Mouse (Mus musculus) ovary, postnatal 10 days (tissue): ENCODE results near the gene Mcidas.

Experiments used
- DNase-seq: peaks from one replicate; pipeline ENCODE4 v3.0.0; 2022; ENCODE audit warnings: low spot score

The Mcidas gene

DNA sequence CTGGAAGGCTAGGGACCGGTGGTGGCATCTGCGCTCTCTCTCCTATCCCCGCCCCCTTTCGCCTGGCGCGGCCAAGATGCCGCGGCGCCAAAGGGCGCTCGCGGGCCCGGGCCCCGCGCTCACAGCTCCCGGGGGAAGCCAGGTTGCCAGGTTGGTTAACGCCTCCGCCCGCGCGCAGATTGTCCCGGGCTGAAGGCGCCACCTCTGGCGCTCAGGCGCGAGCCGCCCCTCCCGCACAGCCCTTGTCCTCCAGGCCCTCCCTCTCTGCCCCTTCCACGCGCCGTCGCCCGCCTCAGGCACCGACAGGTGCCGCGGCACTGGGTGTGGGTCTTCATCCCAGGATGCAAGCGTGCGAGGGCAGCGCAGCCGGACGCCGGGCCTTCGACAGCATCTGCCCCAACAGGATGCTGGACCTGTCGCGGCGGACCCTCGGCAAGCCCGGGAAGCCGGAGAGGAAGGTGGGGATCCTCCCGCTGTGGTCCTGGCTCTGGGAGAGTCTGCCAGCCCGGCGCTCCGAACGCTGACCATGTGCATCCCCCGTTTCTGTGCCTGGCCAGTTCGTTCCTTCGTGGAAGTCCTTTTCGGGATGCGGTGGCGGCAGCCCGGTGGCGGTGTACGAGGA lies at the start of gene Mcidas:
TSS of gene Mcidas (plus strand) at position 315 of the 622 bp plus-strand sequence.
- no peak for DNase-seq

DNA sequence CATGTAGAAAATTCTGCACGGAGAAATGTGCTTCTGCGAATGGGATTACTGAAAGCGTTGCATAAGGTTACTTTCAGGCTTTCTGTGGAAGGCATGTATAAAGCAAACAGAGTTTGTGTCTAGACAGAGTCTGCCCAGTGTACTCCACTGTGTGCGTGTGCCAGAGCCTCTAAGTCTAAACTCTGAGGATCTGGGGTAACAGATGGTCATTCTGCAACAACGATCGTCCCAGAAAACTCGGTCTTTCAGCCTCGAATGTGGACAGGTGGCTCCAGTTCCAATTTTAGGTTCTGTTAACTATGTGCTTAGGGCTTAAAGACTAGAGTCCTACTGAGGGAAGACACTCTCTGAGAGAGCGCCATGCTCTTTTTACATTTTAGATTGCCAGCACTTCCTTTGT lies 48.3 kb upstream of the Mcidas start:
- no peak for DNase-seq

- no peak for DNase-seq
Observed at GRCm38 (mm10) chr13:112945900-112946299, 47.7 kb upstream of the Mcidas start.

DNA sequence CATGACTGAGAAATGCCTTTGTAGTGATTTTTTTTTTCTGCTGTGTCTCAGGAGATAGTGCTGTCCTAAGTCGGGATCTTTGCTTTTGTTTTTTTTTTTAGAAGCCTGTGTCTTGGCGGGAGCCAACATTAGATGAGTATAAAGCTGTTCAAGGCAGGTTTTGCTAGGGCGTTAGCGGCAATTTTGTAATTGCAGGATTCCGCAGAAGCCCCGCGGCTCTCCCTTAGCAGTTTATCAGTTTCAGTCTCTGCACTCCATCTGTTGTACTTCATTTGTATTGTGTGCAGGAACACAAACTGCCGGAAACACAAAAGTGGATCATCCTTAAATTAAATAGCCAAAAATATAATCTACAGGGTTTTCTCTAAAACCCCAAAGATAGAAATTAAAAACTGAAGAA lies 39.6 kb upstream of the Mcidas start:
- no peak for DNase-seq

DNA sequence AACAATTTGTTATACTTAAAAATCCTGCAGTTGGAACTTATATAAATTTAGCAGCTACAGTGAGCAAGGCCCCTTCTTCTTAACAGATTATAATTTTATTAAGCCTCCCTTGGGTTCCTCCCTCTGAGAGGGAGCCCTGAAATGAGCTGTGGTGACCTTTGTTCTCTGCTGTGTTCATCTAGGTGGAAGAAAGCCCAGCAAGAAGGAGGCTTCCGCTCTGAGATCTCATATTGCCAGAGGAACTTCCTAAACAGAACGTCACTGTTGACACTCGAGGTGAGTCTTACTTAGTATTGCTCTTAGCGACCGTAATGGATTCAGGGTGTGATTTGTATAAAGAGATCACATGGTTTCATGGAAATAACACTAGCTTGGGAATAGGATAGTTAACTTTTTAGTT lies 30.6 kb upstream of the Mcidas start:
- DNase-seq, result no peak

GRCm38 (mm10) chr13:112964421-112964820 lies 29.2 kb upstream of the Mcidas start:
- DNase-seq, result no peak

GRCm38 (mm10) chr13:112967267-112967666 lies 26.4 kb upstream of the Mcidas start:
- no peak for DNase-seq

- DNase-seq, result no peak
Observed at GRCm38 (mm10) chr13:112976720-112977119, 16.9 kb upstream of the Mcidas start.

DNA sequence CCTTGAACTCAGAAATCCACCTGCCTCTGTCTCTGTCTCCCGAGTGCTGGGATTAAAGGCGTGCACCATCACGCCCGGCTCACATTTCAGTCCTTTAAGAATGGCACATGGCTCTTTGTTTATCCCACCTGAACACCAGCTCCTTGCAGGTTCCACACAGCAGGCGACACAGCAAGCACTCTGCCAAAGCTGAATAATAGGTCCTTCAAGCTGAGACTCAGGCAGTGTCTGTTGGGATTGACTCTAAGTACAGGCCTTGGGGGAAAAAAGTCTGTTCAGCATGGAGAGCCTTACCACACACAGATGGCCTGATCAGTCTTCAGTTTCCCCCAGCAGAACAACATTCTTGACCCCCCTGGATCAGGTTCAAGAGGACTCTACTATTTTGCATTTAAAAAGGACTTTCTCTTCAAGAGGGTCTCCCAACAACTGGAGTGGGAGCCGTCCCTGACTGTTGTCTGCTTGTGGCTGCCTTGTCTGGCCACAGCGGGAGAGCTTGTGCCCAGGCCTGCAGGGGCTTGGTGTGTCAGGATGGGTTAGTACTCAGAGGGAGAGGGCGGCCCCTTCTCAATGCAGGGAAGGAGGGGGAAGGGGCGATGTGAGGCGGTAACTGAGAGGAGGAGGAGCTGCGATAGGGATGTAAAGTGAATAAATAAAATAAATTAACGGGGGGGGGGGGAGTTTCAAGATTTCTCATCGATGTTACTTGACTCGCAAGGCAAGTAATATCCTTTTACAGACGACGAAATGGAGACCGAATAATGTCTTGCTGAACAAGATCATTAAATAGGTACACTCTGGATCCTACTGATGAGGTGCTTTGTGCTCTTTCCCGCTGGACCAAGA lies 7.8 kb upstream of the Mcidas start:
- no peak for DNase-seq

- DNase-seq, result no peak
Observed at GRCm38 (mm10) chr13:112986451-112986950, 7.1 kb upstream of the Mcidas start.

DNA sequence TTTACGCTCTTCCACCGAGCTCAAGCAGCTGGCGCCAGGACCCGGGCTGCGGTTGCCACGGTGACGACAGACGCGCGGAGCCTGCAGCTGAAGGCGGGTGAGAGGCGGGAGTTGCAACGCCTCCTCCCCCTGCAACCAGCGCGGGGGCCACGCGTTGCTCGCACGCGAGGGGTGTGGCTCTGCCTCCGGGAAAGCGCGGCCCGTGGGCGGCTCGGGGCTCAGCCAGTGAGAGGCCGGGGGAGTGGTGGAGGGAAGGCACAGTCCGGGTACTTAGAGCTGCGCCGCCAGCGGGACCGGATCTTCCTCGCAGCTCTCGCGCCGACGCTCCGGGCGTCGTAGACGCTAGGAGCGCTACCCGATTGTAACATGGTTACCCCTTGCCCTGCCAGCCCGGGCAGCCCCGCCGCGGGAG lies 6.1 kb upstream of the Mcidas start, which contains the start of gene Ccno:
TSS of gene Ccno (plus strand) at position 271 of the 412 bp plus-strand sequence.
- peak; percentile 84 for DNase-seq

GRCm38 (mm10) chr13:112987991-112988390 lies 5.7 kb upstream of the Mcidas start:
- DNase-seq, result no peak

DNA sequence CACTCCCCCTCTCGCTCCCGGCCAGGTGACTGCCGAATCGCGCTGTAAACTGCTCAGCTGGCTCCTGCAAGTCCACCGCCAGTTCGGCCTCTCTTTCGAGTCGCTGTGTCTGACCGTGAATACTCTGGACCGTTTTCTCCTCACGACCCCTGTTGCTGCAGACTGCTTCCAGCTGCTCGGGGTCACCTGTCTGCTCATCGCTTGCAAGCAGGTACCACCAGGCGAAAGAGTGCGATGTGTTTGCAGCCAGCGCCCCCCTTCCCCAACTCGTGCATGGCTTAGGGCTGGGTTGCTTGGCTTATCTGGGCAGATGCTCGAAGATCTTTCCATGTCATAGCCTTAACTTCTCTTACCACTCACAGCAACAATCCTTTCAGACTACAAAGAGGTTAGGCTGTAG lies 4.8 kb upstream of the Mcidas start:
- no peak for DNase-seq

GRCm38 (mm10) chr13:112989541-112989940 lies 4.1 kb upstream of the Mcidas start:
- DNase-seq, result no peak

DNA sequence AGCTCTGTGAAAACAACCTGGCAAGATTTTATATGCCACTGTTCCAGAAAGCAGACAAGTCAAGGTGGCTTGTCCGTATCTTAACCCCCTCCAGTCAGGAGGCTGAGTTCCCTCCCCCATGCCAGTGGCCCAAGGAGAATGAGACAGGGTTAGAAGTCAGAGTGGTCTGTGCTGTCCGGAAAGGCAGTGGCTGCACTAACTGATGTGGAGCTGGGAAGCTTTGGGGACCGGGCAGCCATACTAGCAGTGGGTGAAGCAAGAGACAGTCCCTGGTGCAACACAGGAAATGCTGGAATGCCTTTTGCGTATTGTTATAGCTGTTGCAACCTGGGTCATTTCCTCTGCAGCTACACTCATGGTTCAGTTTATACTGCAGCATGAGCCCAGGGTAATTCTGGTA lies 3.3 kb upstream of the Mcidas start:
- DNase-seq, result no peak

DNA sequence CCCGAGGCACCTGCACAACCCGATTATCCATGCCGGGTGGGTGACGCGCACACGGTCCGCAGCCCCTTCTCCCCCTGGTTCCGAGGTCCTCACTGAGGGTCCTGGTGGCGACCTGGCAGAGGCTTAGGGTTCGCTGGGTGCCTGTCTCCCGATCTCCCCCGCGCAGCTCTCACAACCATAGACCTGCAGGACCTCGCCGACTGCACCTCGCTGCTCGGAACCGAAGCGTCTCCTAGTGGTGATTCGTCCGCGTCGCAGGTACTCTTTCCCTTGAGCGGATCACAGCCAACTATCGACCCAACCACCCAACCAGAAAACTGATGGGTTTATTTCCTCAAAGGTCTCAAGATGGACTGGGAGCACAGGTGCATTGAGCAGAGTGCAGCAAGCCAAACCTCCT lies 546 bp downstream of the Mcidas start:
- no peak for DNase-seq

GRCm38 (mm10) chr13:112996407-112996806 lies 2.8 kb downstream of the Mcidas start:
- DNase-seq, result no peak

DNA sequence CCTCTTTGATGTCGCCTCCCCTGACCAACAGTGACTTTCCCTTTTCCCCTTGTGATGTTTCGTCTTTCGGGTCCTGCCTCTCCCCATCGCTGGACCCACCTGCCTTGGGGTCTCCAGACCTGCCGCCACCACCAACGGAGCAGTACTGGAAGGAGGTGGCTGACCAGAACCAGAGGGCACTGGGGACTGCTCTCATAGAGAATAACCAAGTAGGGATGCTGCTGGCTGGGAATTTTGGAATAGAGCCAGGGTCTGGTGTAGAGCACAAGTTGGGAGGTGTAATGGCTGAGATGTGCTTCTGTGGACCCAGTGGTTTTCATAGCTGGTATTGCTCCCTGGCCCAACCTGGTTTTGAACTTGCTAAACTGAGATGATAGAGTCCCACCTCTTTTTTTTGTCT lies 3.7 kb downstream of the Mcidas start:
- no peak for DNase-seq

DNA sequence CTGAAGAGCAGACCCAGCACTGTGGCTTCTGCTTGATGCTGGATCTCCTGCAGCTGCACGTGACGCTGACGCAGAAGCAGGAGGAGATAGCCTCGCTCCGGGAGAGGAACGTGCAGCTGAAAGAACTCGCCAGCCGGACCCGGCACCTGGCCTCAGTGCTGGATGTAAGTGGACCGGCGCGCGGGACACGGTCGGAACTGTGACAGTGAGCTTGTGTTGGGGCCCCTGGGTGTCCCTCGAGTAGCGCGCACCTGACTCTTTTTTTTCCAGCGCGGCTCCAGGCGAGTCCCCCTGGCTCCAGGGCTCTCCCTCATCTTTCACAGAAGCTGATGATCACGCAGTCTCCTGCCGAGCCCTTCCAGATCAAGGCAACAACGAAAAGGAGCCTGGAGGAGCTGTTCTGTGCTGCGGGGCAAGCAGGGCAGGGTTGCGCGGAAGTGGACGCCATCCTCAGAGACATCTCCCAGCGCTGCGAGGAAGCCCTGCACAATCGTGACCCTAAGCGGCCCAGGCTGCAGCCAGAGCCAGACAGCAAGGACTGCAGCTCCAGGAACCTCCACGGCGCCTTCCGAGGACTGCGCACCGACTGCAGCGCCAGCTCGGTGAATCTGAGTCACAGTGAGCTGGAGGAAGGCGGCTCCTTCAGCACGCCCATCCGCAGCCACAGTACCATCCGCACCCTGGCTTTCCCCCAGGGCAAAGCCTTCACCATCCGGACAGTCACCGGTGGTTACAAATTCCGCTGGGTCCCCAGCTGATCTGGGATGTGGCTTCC lies 5.0 kb downstream of the Mcidas start:
- DNase-seq, result no peak

DNA sequence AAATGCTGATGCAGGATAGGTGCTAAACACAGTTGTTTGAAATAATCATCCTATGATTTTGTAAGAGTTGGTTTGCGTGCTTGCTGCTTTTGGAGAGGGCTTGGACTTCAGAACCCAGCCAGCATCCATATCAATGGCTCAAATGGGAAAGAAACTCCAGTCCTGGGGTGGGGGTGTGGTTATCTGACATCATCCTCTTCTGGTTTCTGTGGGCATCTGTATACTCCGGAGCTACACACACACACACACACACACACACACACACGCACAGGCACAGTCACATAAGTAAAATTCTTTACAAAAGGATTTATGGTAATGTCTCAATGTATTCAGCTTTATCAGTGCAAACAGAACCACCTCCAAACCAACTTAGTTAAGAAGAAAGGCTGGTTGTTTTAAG lies 6.4 kb downstream of the Mcidas start:
- no peak for DNase-seq

DNA sequence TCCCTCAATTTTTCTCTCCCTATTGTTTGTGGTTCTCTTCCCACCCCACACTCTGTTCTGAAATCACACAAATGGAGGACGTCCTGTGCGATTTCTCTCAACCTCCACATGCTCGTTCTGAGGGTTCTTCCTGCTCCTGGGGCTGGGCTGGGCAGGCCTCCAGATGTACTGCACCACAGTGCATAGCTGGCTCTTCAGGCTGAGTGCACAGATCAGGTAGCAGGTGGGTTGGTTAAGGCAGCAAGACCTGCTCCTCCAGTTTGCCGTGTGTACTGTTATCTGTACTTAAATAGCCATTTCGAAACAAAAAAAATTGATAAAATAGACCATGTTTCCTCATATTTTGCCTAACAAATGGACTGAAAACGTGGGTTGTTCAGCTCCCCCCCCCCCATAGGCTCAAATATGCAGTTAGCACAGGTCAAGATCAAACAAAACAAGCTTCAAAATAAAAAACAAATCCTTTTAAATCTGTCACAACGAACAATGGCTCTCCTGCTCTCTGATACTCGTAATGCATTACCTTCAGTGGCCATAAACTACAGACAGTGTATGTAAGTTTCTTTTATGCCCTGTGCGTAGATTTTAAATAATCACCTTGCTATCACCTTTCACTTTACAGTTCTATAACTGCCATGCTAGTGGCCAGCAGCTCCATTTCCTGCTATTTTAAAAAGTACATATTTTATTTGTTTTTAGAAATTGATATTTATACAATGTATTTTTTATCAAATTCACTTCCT lies 7.1 kb downstream of the Mcidas start:
- no peak for DNase-seq

GRCm38 (mm10) chr13:113012683-113013082 lies 19.0 kb downstream of the Mcidas start:
- no peak for DNase-seq
